Mouse (Mus musculus): ENCODE data around the gene Arnt2. TPM values are rescaled to one million over a fixed set of nuclear protein-coding genes. Genes with fewer than 3 reads are reported as not detected.

Arnt2 gene
- polyA plus RNA-seq, 1 experiment from 2014 or later: 96.8 TPM

- 74% methylated on average over 3 of the region's 3 CpGs for WGBS
- Histone ChIP-seq H3K9me3 (no peaks in the 10 kb centered on the region), H3K4me2 (no peak overlapping the region), H3K36me3 (replicated peaks) (peaks cover 19% of the 10 kb centered on the region), H3K4me3 (no peak overlapping the region), H3K27ac (no peak overlapping the region), H3K4me1 (no peaks in the 10 kb centered on the region), H3K27me3 (replicated peaks) (no peaks in the 10 kb centered on the region), H3K9ac (no peak overlapping the region)
- ATAC-seq (replicated peaks): peak; percentile 32; the same call in 1 of the 2 replicates
Observed at GRCm38 (mm10) chr7:84307329-84307925, 102.5 kb downstream of the Arnt2 start.

- Histone ChIP-seq H3K27ac (no peak overlapping the region), H3K36me3 (replicated peaks) (peaks cover 3% of the 10 kb centered on the region), H3K4me3 (no peak overlapping the region), H3K9me3 (no peaks in the 10 kb centered on the region), H3K27me3 (replicated peaks) (no peaks in the 10 kb centered on the region), H3K9ac (no peak overlapping the region), H3K4me2 (no peak overlapping the region), H3K4me1 (no peaks in the 10 kb centered on the region)
- ATAC-seq (replicated peaks): no peak
- WGBS: 89% methylated on average over 1 of the region's 1 CpGs
Observed at GRCm38 (mm10) chr7:84300261-84300660, 109.7 kb downstream of the Arnt2 start.

GRCm38 (mm10) chr7:84299601-84300000 lies 110.4 kb downstream of the Arnt2 start:
- 92% methylated on average over 4 of the region's 4 CpGs for WGBS
- Histone ChIP-seq H3K9ac (no peak overlapping the region), H3K4me3 (no peak overlapping the region), H3K4me2 (no peak overlapping the region), H3K27ac (no peak overlapping the region), H3K4me1 (no peaks in the 10 kb centered on the region), H3K9me3 (no peaks in the 10 kb centered on the region), H3K27me3 (replicated peaks) (no peaks in the 10 kb centered on the region), H3K36me3 (replicated peaks) (peaks cover 3% of the 10 kb centered on the region)
- no peak for ATAC-seq (replicated peaks)

- no peak for ATAC-seq (replicated peaks)
- WGBS: 91% methylated on average over 7 of the region's 7 CpGs
- H3K36me3 ChIP-seq (replicated peaks): peaks cover 7% of the 10 kb centered on the region
- no peak overlapping the region for H3K4me2 ChIP-seq
- no peaks in the 10 kb centered on the region for H3K27me3 ChIP-seq (replicated peaks)
- H3K27ac ChIP-seq: no peak overlapping the region
- H3K4me3 ChIP-seq: no peak overlapping the region
- H3K9ac ChIP-seq: no peak overlapping the region
- H3K9me3 ChIP-seq: no peaks in the 10 kb centered on the region
- no peaks in the 10 kb centered on the region for H3K4me1 ChIP-seq
Observed at GRCm38 (mm10) chr7:84293054-84293453, 116.9 kb downstream of the Arnt2 start.

GRCm38 (mm10) chr7:84287226-84287587 lies 122.8 kb downstream of the Arnt2 start:
- H3K4me2 ChIP-seq: no peak overlapping the region
- no peaks in the 10 kb centered on the region for H3K4me1 ChIP-seq
- 73% methylated on average over 2 of the region's 2 CpGs for whole genome bisulfite sequencing
- no peak overlapping the region for H3K9ac ChIP-seq
- peaks cover 19% of the 10 kb centered on the region for H3K36me3 ChIP-seq (replicated peaks)
- H3K27me3 ChIP-seq (replicated peaks): no peaks in the 10 kb centered on the region
- H3K27ac ChIP-seq: no peak overlapping the region
- H3K9me3 ChIP-seq: no peaks in the 10 kb centered on the region
- H3K4me3 ChIP-seq: no peak overlapping the region
- no peak for ATAC-seq (replicated peaks)

GRCm38 (mm10) chr7:84286526-84287225 lies 123.3 kb downstream of the Arnt2 start:
- 82% methylated on average over 8 of the region's 8 CpGs for WGBS
- Histone ChIP-seq H3K4me1 (no peaks in the 10 kb centered on the region), H3K4me3 (no peak overlapping the region), H3K27me3 (replicated peaks) (no peaks in the 10 kb centered on the region), H3K9ac (no peak overlapping the region), H3K4me2 (no peak overlapping the region), H3K27ac (no peak overlapping the region), H3K9me3 (no peaks in the 10 kb centered on the region), H3K36me3 (replicated peaks) (peaks cover 19% of the 10 kb centered on the region)
- ATAC-seq (replicated peaks): no peak

GRCm38 (mm10) chr7:84285790-84286189 lies 124.2 kb downstream of the Arnt2 start:
- WGBS: 93% methylated on average over 7 of the region's 7 CpGs
- no peak overlapping the region for H3K27ac ChIP-seq

GRCm38 (mm10) chr7:84284974-84285373 lies 125.0 kb downstream of the Arnt2 start:
- Histone ChIP-seq H3K4me3 (no peak overlapping the region), H3K9ac (no peak overlapping the region), H3K36me3 (replicated peaks) (peaks cover 19% of the 10 kb centered on the region), H3K27ac (no peak overlapping the region), H3K27me3 (replicated peaks) (no peaks in the 10 kb centered on the region), H3K4me2 (no peak overlapping the region), H3K4me1 (no peaks in the 10 kb centered on the region), H3K9me3 (no peaks in the 10 kb centered on the region)
- ATAC-seq (replicated peaks): no peak
- WGBS: 81% methylated on average over 3 of the region's 3 CpGs

More at GRCm38 (mm10) chr7:84285790-84286189, 124.2 kb downstream of the Arnt2 start:
- Histone ChIP-seq H3K9ac (no peak overlapping the region), H3K9me3 (no peaks in the 10 kb centered on the region), H3K4me1 (no peaks in the 10 kb centered on the region), H3K4me2 (no peak overlapping the region), H3K27me3 (replicated peaks) (no peaks in the 10 kb centered on the region), H3K4me3 (no peak overlapping the region), H3K36me3 (replicated peaks) (peaks cover 19% of the 10 kb centered on the region)
- no peak for ATAC-seq (replicated peaks)

- H3K4me2 ChIP-seq: no peak overlapping the region
- 95% methylated on average over 4 of the region's 4 CpGs for WGBS
Observed at GRCm38 (mm10) chr7:84282231-84282630, 127.7 kb downstream of the Arnt2 start.

GRCm38 (mm10) chr7:84279231-84279630 lies 130.7 kb downstream of the Arnt2 start:
- Histone ChIP-seq H3K27ac (no peak overlapping the region), H3K9me3 (no peaks in the 10 kb centered on the region), H3K27me3 (replicated peaks) (no peaks in the 10 kb centered on the region), H3K4me3 (no peak overlapping the region), H3K4me2 (no peak overlapping the region), H3K4me1 (no peaks in the 10 kb centered on the region), H3K9ac (no peak overlapping the region), H3K36me3 (replicated peaks) (peaks cover 9% of the 10 kb centered on the region; the same call in 1 of the 2 replicates)
- no peak for ATAC-seq (replicated peaks)
- 91% methylated on average over 1 of the region's 1 CpGs for WGBS

More at GRCm38 (mm10) chr7:84282231-84282630, 127.7 kb downstream of the Arnt2 start:
- peaks cover 8% of the 10 kb centered on the region; the same call in 1 of the 2 replicates for H3K36me3 ChIP-seq (replicated peaks)
- H3K4me1 ChIP-seq: no peaks in the 10 kb centered on the region
- no peak overlapping the region for H3K27ac ChIP-seq
- H3K9ac ChIP-seq: no peak overlapping the region
- H3K9me3 ChIP-seq: no peaks in the 10 kb centered on the region
- ATAC-seq (replicated peaks): no peak
- H3K4me3 ChIP-seq: no peak overlapping the region
- no peaks in the 10 kb centered on the region for H3K27me3 ChIP-seq (replicated peaks)

- WGBS: 88% methylated on average over 10 of the region's 10 CpGs
- no peak overlapping the region for H3K4me2 ChIP-seq
- H3K4me1 ChIP-seq: no peaks in the 10 kb centered on the region
- no peak overlapping the region for H3K4me3 ChIP-seq
- H3K27ac ChIP-seq: no peak overlapping the region
- no peaks in the 10 kb centered on the region for H3K9me3 ChIP-seq
- peaks cover 22% of the 10 kb centered on the region; the same call in 1 of the 2 replicates for H3K36me3 ChIP-seq (replicated peaks)
- no peak for ATAC-seq (replicated peaks)
- no peaks in the 10 kb centered on the region for H3K27me3 ChIP-seq (replicated peaks)
- H3K9ac ChIP-seq: no peak overlapping the region
Observed at GRCm38 (mm10) chr7:84275312-84275711, 134.7 kb downstream of the Arnt2 start.

GRCm38 (mm10) chr7:84273930-84274329 lies 136.0 kb downstream of the Arnt2 start:
- no peak overlapping the region for H3K27ac ChIP-seq
- no peaks in the 10 kb centered on the region for H3K4me1 ChIP-seq
- H3K27me3 ChIP-seq (replicated peaks): no peaks in the 10 kb centered on the region
- no peak for ATAC-seq (replicated peaks)
- H3K36me3 ChIP-seq (replicated peaks): peaks cover 22% of the 10 kb centered on the region; the same call in 1 of the 2 replicates
- no peak overlapping the region for H3K9ac ChIP-seq
- WGBS: 78% methylated on average over 6 of the region's 6 CpGs
- H3K9me3 ChIP-seq: no peaks in the 10 kb centered on the region
- no peak overlapping the region for H3K4me3 ChIP-seq
- no peak overlapping the region for H3K4me2 ChIP-seq

All from midbrain, embryonic 15.5 days (tissue).